Mouse (Mus musculus) neutrophil, adult 65 days (primary cell): ENCODE data around the gene Zxdc. TPM values are rescaled to one million over a fixed set of nuclear protein-coding genes. Genes with fewer than 3 reads are reported as not detected.

Source experiments
- total RNA-seq: library from RNA; stranded (reverse); gene quantifications from 2 replicates; pipeline ENCODE4 v1.2.4, GENCODE M21; 2023

The Zxdc gene
- total RNA-seq: 49.1 and 64.8 TPM in 2 replicates

DNA sequence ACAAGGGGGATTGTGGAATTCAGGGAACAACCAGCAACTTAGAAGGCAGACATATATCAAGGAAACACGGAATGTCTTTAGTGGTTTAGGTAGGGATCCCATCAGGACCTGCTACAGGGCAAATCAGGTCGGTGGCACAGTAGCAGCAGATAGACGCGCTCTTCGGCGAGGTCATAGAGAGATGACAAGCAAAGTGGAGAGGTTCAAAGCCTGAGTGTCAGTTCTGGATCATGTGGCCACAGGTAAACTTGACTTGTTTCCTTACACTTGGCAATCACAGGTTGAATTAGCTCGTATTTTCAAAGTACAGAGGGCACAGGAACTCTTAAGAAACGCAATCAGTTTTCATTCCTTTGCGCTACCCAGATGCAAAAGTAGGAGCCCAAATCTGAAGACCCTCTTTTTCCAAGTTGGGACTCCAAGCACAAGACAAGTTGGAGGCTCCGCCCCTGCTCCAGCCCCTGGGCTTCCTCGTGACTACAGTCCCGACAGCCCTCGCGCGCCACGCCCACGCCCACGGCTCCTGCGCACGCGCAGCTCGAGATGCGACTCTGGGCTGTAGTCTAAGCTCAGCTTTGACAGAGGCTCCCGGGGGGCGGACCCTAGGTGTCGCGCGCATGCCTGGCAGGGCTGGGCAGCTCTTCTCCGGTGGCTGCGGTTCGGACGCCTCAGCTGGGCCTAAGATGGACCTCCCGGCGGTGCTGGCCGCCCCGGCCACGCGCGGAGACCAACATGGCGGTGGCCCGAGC lies at the start of gene Zxdc:
TSS of gene Zxdc (plus strand) at position 517 of the 749 bp plus-strand sequence.

DNA sequence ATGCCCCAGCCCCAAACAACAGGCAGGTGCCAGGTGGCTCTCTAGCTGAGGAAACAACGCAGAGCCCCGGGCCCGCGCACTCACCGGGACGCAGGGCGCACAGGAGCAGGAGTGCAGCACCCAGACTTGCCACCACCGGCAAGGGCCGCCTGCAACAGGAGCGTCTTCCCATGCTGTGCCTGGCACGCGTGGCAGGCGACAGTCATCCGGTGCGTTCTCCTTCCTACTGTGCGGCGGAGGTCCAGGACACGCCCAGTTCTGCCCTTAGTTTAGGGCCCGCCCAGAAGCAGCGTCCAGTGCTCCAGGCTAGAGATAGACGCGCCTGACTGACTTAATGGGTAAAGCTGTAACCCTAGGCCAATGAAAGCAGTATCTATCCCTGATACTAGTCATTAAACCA lies 44.3 kb upstream of the Zxdc start, which contains the start of gene Chst13:
TSS of gene Chst13 (minus strand) at position 195 of the 400 bp plus-strand sequence.

DNA sequence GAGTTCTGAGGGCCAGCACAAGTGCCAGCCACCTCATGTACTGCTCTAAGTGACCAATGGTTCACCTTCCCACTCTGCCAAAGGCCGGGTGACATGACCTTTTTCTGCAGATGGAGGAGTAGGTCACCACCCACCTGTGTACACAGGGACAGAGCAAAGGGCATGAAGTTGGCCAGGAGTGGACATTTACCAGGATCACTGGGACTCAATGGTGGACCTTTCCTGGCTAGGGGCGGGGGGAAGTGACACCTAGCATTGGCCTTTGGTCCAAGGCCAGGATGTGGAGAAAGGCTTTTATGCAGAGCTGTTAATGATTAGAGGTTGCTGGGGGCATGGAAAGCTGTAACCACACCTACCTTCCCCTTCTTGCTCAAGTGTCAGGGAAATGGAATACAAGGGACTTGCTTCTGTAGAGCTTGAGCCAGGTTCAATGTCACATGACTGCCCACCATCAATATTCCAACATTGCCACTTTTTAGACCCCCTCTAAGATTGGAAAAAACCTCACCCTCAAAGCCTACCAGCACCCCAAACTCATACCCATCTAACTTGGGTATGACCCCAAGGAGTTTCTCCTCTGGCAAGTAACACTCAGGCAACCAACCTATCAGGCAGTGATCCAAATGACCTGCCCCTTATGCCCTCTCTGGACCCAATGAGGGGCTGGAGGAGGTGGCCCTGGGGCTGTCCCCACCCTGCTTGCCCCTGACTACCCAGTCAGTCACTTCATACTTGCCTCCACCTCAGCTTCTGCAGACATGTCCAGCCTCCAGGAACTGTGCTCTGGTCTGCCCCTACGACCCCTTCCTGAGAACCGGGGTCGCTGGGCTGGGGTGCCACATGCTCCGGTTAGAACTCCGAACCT lies 36.5 kb upstream of the Zxdc start, which contains the start of gene Uroc1:
TSS of gene Uroc1 (plus strand) at position 724 of the 865 bp plus-strand sequence.

DNA sequence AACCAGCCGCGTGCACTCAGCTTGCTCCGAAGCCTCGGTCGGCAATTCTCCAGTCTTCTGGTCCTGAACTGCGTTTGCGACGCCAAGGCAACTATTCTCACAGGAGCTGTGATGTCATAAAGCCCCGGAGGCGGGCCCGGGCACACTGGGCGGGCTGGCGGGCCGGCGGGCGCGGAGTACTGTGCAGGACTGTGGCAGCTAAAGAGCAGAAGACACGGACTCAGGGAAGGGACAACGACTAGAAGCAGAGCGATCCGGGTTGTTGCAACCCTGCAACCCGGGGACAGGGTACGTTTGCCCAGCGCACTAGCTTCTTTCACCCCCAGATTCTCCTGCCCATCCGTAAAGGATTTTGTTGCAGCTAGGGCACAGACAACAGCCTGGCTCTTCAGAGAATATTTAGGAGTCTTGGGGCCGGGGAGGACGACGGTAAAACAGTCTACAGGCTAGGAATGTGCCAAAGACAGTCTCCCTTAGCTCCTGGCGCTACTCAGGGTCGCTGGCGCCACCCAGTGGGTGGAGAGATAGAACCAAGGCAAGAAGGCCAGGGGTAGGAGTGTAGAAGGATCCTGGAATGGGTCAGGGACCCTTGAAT lies 59.2 kb downstream of the Zxdc start, which contains the start of gene Cfap100:
TSS of gene Cfap100 (minus strand) at position 418 of the 595 bp plus-strand sequence.

Other genes starting within 250 kb of the Zxdc start
- not detected in 2 replicates for gene Vmn1r51, start 246.9 kb upstream of the Zxdc start, total RNA-seq
- gene Vmn1r52, start 194.7 kb upstream of the Zxdc start, total RNA-seq: not detected in 2 replicates
- not detected in 2 replicates for gene V1ra8, start 166.7 kb upstream of the Zxdc start, total RNA-seq
- gene Vmn1r53, start 145.1 kb upstream of the Zxdc start, total RNA-seq: not detected in 2 replicates
- gene Vmn1r54, start 123.2 kb upstream of the Zxdc start, total RNA-seq: not detected in 2 replicates
- not detected in 2 replicates for gene BC048671, start 68.3 kb upstream of the Zxdc start, total RNA-seq
- 29.0 and 35.1 TPM in 2 replicates for gene Chst13, start 44.3 kb upstream of the Zxdc start, total RNA-seq
- not detected in 2 replicates for gene Uroc1, start 36.2 kb upstream of the Zxdc start, total RNA-seq
- gene Cfap100, start 59.3 kb downstream of the Zxdc start, total RNA-seq: not detected in 2 replicates
- gene Klf15, start 93.1 kb downstream of the Zxdc start, total RNA-seq: not detected in 2 replicates
- gene Aldh1l1, start 116.9 kb downstream of the Zxdc start, total RNA-seq: 0.79 TPM in 1 of 2 replicates, not detected in the other
- 18.2 and 21.5 TPM in 2 replicates for gene Slc41a3, start 235.2 kb downstream of the Zxdc start, total RNA-seq